Mouse (Mus musculus) neural tube, embryonic 14.5 days (tissue): ENCODE measurements around the gene Trmo. TPM values are rescaled to one million over a fixed set of nuclear protein-coding genes. Genes with fewer than 3 reads are reported as not detected.

ENCODE experiments used
- ATAC-seq: fragments of 200-750 bp; cut with Nextera tagmentation; 2 replicates; pipeline ENCODE4 v1.8.0; 2017; ENCODE audit warnings: low read depth, mild to moderate bottlenecking, moderate TSS enrichment, moderate library complexity
- H3K27ac ChIP-seq: fragments of 300-500 bp; sonication (generic); 2 replicates; pipeline ENCODE4 v1.5.1; 2014; ENCODE audit warnings: low read depth, mild to moderate bottlenecking, control low read depth, low read length, moderate library complexity, mixed read lengths
- H3K27me3 ChIP-seq: fragments of 300-500 bp; sonication (generic); 2 replicates; pipeline ENCODE4 v1.6.1; 2014; ENCODE audit warnings: low read length; ENCODE audit not compliant: control insufficient read depth, insufficient read depth
- H3K36me3 ChIP-seq: fragments of 300-500 bp; sonication (generic); 2 replicates; pipeline ENCODE4 v1.6.1; 2014; ENCODE audit warnings: low read length, mixed read lengths; ENCODE audit not compliant: control insufficient read depth, insufficient read depth
- H3K4me1 ChIP-seq: fragments of 300-500 bp; sonication (generic); 2 replicates; pipeline ENCODE4 v1.6.1; 2014; ENCODE audit warnings: low read length; ENCODE audit not compliant: control insufficient read depth, insufficient read depth
- H3K4me2 ChIP-seq: fragments of 300-500 bp; sonication (generic); 2 replicates; pipeline ENCODE4 v1.6.1; 2014; ENCODE audit warnings: mild to moderate bottlenecking, low read depth, low read length, control low read depth
- H3K4me3 ChIP-seq: fragments of 300-500 bp; sonication (generic); 2 replicates; pipeline ENCODE4 v1.5.1; 2014; ENCODE audit warnings: low read depth, low read length, control low read depth, mixed read lengths
- H3K9ac ChIP-seq: fragments of 300-500 bp; sonication (generic); replicated peaks from 2 replicates; pipeline ENCODE4 v1.6.1; 2014; ENCODE audit warnings: low read depth, mild to moderate bottlenecking, control low read depth, low read length, mixed read lengths
- H3K9me3 ChIP-seq: fragments of 300-500 bp; sonication (generic); 2 replicates; pipeline ENCODE4 v1.6.1; 2016; ENCODE audit warnings: low read length; ENCODE audit not compliant: control insufficient read depth
- WGBS: fragments of 180-500 bp; shearing (Covaris S2); extraction: QIAGEN DNeasy Blood & Tissue Kit; methylation state at CpG from one replicate; pipeline ENCODE4 v1.1.7; 2014; 5-methylcytosine and 5-hydroxymethylcytosine counted together
- polyA plus RNA-seq: library from polyadenylated mRNA; unstranded; fragments of >200 nt; fragmentation: Nextera tagmentation; extraction: Ambion mirVana; gene quantifications from 2 replicates; pipeline ENCODE4 v1.2.1, GENCODE M21; 2014

Trmo gene
- polyA plus RNA-seq, 1 experiment from 2014 or later: 9.7 TPM

GRCm38 (mm10) chr4:46337990-46338389 lies 51.2 kb downstream of the Trmo start:
- no peaks in the 10 kb centered on the region for H3K36me3 ChIP-seq
- 3% methylated on average over 3 of the region's 3 CpGs for WGBS
- no peaks in the 10 kb centered on the region for H3K4me1 ChIP-seq
- H3K27me3 ChIP-seq: peaks cover 57% of the 10 kb centered on the region
- no peaks in the 10 kb centered on the region for H3K9me3 ChIP-seq
- no peak overlapping the region for H3K4me3 ChIP-seq
- no peak overlapping the region for H3K27ac ChIP-seq
- no peak overlapping the region for H3K9ac ChIP-seq
- no peak for ATAC-seq
- no peak overlapping the region for H3K4me2 ChIP-seq

- no peak overlapping the region for H3K4me2 ChIP-seq
- H3K27me3 ChIP-seq: peaks cover 36% of the 10 kb centered on the region
- no peak overlapping the region for H3K4me3 ChIP-seq
- no peak overlapping the region for H3K9ac ChIP-seq
- WGBS: 35% methylated on average over 1 of the region's 1 CpGs
- H3K36me3 ChIP-seq: no peaks in the 10 kb centered on the region
- H3K9me3 ChIP-seq: no peaks in the 10 kb centered on the region
- no peaks in the 10 kb centered on the region for H3K4me1 ChIP-seq
- ATAC-seq: no peak
- no peak overlapping the region for H3K27ac ChIP-seq
Measured at GRCm38 (mm10) chr4:46335846-46336245, 53.4 kb downstream of the Trmo start.

GRCm38 (mm10) chr4:46328906-46329305 lies 60.3 kb downstream of the Trmo start:
- Histone ChIP-seq H3K9me3 (no peaks in the 10 kb centered on the region), H3K36me3 (no peaks in the 10 kb centered on the region), H3K9ac (no peak overlapping the region), H3K4me3 (no peak overlapping the region), H3K27ac (no peak overlapping the region), H3K27me3 (no peaks in the 10 kb centered on the region), H3K4me1 (no peaks in the 10 kb centered on the region), H3K4me2 (no peak overlapping the region)
- no peak for ATAC-seq
- 49% methylated on average over 3 of the region's 3 CpGs for WGBS

Other genes starting within 250 kb of the Trmo start
- 32.4 and 32.5 TPM in 2 replicates for gene Xpa, start 193.1 kb downstream of the Trmo start, polyA plus RNA-seq
- not detected in 2 replicates for gene Foxe1, start 45.8 kb downstream of the Trmo start, polyA plus RNA-seq
- gene Hemgn, start 24.1 kb upstream of the Trmo start, polyA plus RNA-seq: 0.28 and 0.81 TPM in 2 replicates
- gene Anp32b, start 61.5 kb upstream of the Trmo start, polyA plus RNA-seq: 50.2 and 68.5 TPM in 2 replicates
- gene Nans, start 99.8 kb upstream of the Trmo start, polyA plus RNA-seq: 60.4 and 65.1 TPM in 2 replicates
- 1.1 and 1.4 TPM in 2 replicates for gene Trim14, start 146.7 kb upstream of the Trmo start, polyA plus RNA-seq
- 7.6 and 10.9 TPM in 2 replicates for gene Coro2a, start 212.8 kb upstream of the Trmo start, polyA plus RNA-seq